Mouse (Mus musculus) lung, embryonic 15.5 days (tissue): ENCODE results near the gene Pccb. TPM values are rescaled to one million over a fixed set of nuclear protein-coding genes. Genes with fewer than 3 reads are reported as not detected.

ENCODE experiments used
- ATAC-seq: fragments of 200-750 bp; cut with Nextera tagmentation; 2 replicates; pipeline ENCODE4 v1.8.0; 2017; ENCODE audit warnings: moderate number of reproducible peaks, borderline replicate concordance; ENCODE audit not compliant: low FRiP score, low TSS enrichment; ENCODE audit errors: extremely low read depth
- H3K27ac ChIP-seq: fragments of 300-500 bp; sonication (generic); 2 replicates; pipeline ENCODE4 v1.5.1; 2015; ENCODE audit warnings: moderate library complexity, mild to moderate bottlenecking, inconsistent platforms
- H3K27me3 ChIP-seq: fragments of 300-500 bp; sonication (generic); 2 replicates; pipeline ENCODE4 v1.6.1; 2015; ENCODE audit warnings: inconsistent platforms
- H3K36me3 ChIP-seq: fragments of 300-500 bp; sonication (generic); 2 replicates; pipeline ENCODE4 v1.6.1; 2015; ENCODE audit warnings: inconsistent platforms
- H3K4me1 ChIP-seq: fragments of 300-500 bp; sonication (generic); 2 replicates; pipeline ENCODE4 v1.6.1; 2015; ENCODE audit warnings: inconsistent platforms
- H3K4me2 ChIP-seq: fragments of 300-500 bp; sonication (generic); 2 replicates; pipeline ENCODE4 v1.6.1; 2015; ENCODE audit warnings: inconsistent platforms, mild to moderate bottlenecking, moderate library complexity
- H3K4me3 ChIP-seq: fragments of 300-500 bp; sonication (generic); 2 replicates; pipeline ENCODE4 v1.5.1; 2015; ENCODE audit warnings: mild to moderate bottlenecking, inconsistent platforms
- H3K9ac ChIP-seq: fragments of 300-500 bp; sonication (generic); 2 replicates; pipeline ENCODE4 v1.6.1; 2015; ENCODE audit warnings: inconsistent platforms
- H3K9me3 ChIP-seq: fragments of 300-500 bp; sonication (generic); 2 replicates; pipeline ENCODE4 v1.6.1; 2016; ENCODE audit warnings: inconsistent platforms
- WGBS: fragments of 180-500 bp; shearing (Covaris S2); methylation state at CpG from one replicate; pipeline ENCODE4 v1.1.7; 2015; 5-methylcytosine and 5-hydroxymethylcytosine counted together
- polyA plus RNA-seq: library from polyadenylated mRNA; unstranded; fragments of >200 nt; fragmentation: Nextera tagmentation; extraction: Ambion mirVana; gene quantifications from 2 replicates; pipeline ENCODE4 v1.2.1, GENCODE M21; 2015

Gene Pccb
- polyA plus RNA-seq, 1 experiment from 2014 or later = 22.7 TPM

GRCm38 (mm10) chr9:101042249-101042648 is 7.6 kb upstream of the Pccb start:
- no peaks in the 10 kb centered on the region for H3K9me3 ChIP-seq
- H3K4me1 ChIP-seq = peaks cover 15% of the 10 kb centered on the region
- 67% methylated on average over 9 of the region's 9 CpGs for WGBS
- no peak for ATAC-seq
- no peak overlapping the region for H3K4me2 ChIP-seq
- no peaks in the 10 kb centered on the region for H3K36me3 ChIP-seq
- H3K4me3 ChIP-seq = no peak overlapping the region
- no peaks in the 10 kb centered on the region for H3K27me3 ChIP-seq
- no peak overlapping the region for H3K27ac ChIP-seq
- H3K9ac ChIP-seq = no peak overlapping the region

- Histone ChIP-seq H3K36me3 (no peaks in the 10 kb centered on the region), H3K4me3 (no peak overlapping the region), H3K4me2 (no peak overlapping the region), H3K9me3 (no peaks in the 10 kb centered on the region), H3K4me1 (peaks cover 15% of the 10 kb centered on the region), H3K9ac (no peak overlapping the region), H3K27me3 (no peaks in the 10 kb centered on the region), H3K27ac (no peak overlapping the region)
- WGBS = 52% methylated on average over 5 of the region's 5 CpGs
- ATAC-seq = no peak
Observed at GRCm38 (mm10) chr9:101041508-101041907, 6.8 kb upstream of the Pccb start.

- Histone ChIP-seq H3K27me3 (no peaks in the 10 kb centered on the region), H3K9ac (no peak overlapping the region), H3K4me3 (no peak overlapping the region), H3K4me1 (peaks cover 13% of the 10 kb centered on the region), H3K27ac (no peak overlapping the region), H3K9me3 (no peaks in the 10 kb centered on the region), H3K36me3 (no peaks in the 10 kb centered on the region), H3K4me2 (no peak overlapping the region)
- no peak for ATAC-seq
- 37% methylated on average over 5 of the region's 5 CpGs for WGBS
Observed at GRCm38 (mm10) chr9:101038634-101039033, 3.9 kb upstream of the Pccb start.

GRCm38 (mm10) chr9:101037396-101037795 is 2.7 kb upstream of the Pccb start:
- Histone ChIP-seq H3K27me3 (no peaks in the 10 kb centered on the region), H3K36me3 (no peaks in the 10 kb centered on the region), H3K27ac (no peak overlapping the region), H3K9ac (no peak overlapping the region), H3K4me3 (no peak overlapping the region), H3K4me2 (peak overlapping the region; percentile 11; the same call in 1 of the 2 replicates), H3K9me3 (no peaks in the 10 kb centered on the region), H3K4me1 (peaks cover 16% of the 10 kb centered on the region)
- ATAC-seq = no peak
- WGBS = 23% methylated on average over 7 of the region's 7 CpGs

- no peak overlapping the region for H3K4me3 ChIP-seq
- 70% methylated on average over 2 of the region's 2 CpGs for WGBS
Observed at GRCm38 (mm10) chr9:101036876-101037275, 2.2 kb upstream of the Pccb start.

GRCm38 (mm10) chr9:101035836-101036596 is 1.3 kb upstream of the Pccb start:
- H3K27ac ChIP-seq = no peak overlapping the region

More at GRCm38 (mm10) chr9:101036876-101037275, 2.2 kb upstream of the Pccb start:
- Histone ChIP-seq H3K4me2 (no peak overlapping the region), H3K27ac (no peak overlapping the region), H3K4me1 (peaks cover 16% of the 10 kb centered on the region), H3K27me3 (no peaks in the 10 kb centered on the region), H3K9ac (no peak overlapping the region), H3K9me3 (no peaks in the 10 kb centered on the region), H3K36me3 (no peaks in the 10 kb centered on the region)
- ATAC-seq = no peak

GRCm38 (mm10) chr9:101033761-101034447 is 794 bp downstream of the Pccb start:
- Histone ChIP-seq H3K27ac (peak overlapping the region; percentile 97), H3K4me2 (peak overlapping the region; percentile 68), H3K27me3 (no peaks in the 10 kb centered on the region), H3K4me3 (peak overlapping the region; percentile 68), H3K4me1 (peaks cover 16% of the 10 kb centered on the region), H3K9ac (peak overlapping the region; percentile 66), H3K9me3 (no peaks in the 10 kb centered on the region), H3K36me3 (peaks cover 4% of the 10 kb centered on the region; the same call in 1 of the 2 replicates)
- WGBS = 3% methylated on average over 14 of the region's 14 CpGs
- ATAC-seq = no peak

More at GRCm38 (mm10) chr9:101035836-101036596, 1.3 kb upstream of the Pccb start:
- H3K4me2 ChIP-seq = no peak overlapping the region
- H3K4me1 ChIP-seq = peaks cover 16% of the 10 kb centered on the region
- H3K9ac ChIP-seq = no peak overlapping the region
- no peaks in the 10 kb centered on the region for H3K9me3 ChIP-seq
- H3K27me3 ChIP-seq = no peaks in the 10 kb centered on the region
- ATAC-seq = no peak
- no peak overlapping the region for H3K4me3 ChIP-seq
- WGBS = 60% methylated on average over 13 of the region's 15 CpGs
- H3K36me3 ChIP-seq = no peaks in the 10 kb centered on the region

GRCm38 (mm10) chr9:101018768-101019167 is 15.9 kb downstream of the Pccb start:
- Histone ChIP-seq H3K4me3 (no peak overlapping the region), H3K27ac (no peak overlapping the region), H3K4me1 (peaks cover 6% of the 10 kb centered on the region), H3K9me3 (no peaks in the 10 kb centered on the region), H3K9ac (no peak overlapping the region), H3K36me3 (0 out of 2 replicates have a peak, but pooled peaks cover 6% of the 10 kb centered on the region), H3K27me3 (no peaks in the 10 kb centered on the region), H3K4me2 (no peak overlapping the region)
- ATAC-seq = no peak
- WGBS = 95% methylated on average over 10 of the region's 10 CpGs

GRCm38 (mm10) chr9:101017734-101018516 is 16.8 kb downstream of the Pccb start:
- H3K36me3 ChIP-seq = 0 out of 2 replicates have a peak, but pooled peaks cover 5% of the 10 kb centered on the region
- no peak overlapping the region for H3K4me2 ChIP-seq
- H3K27me3 ChIP-seq = no peaks in the 10 kb centered on the region
- H3K4me3 ChIP-seq = no peak overlapping the region
- H3K9me3 ChIP-seq = no peaks in the 10 kb centered on the region
- peak overlapping the region; percentile 25; the same call in 1 of the 2 replicates for H3K27ac ChIP-seq
- peaks cover 6% of the 10 kb centered on the region for H3K4me1 ChIP-seq
- WGBS = 37% methylated on average over 15 of the region's 15 CpGs
- 0 out of 2 replicates have a peak, but pooled peaks have one; percentile 49 for ATAC-seq
- H3K9ac ChIP-seq = no peak overlapping the region

- H3K27ac ChIP-seq = no peak overlapping the region
Observed at GRCm38 (mm10) chr9:101015324-101015723, 19.4 kb downstream of the Pccb start.

GRCm38 (mm10) chr9:101012433-101012832 is 22.3 kb downstream of the Pccb start:
- Histone ChIP-seq H3K4me3 (no peak overlapping the region), H3K9ac (no peak overlapping the region), H3K27me3 (no peaks in the 10 kb centered on the region), H3K36me3 (0 out of 2 replicates have a peak, but pooled peaks cover 3% of the 10 kb centered on the region), H3K27ac (no peak overlapping the region), H3K4me2 (no peak overlapping the region), H3K4me1 (peaks cover under 1% of the 10 kb centered on the region; the same call in 1 of the 2 replicates), H3K9me3 (no peaks in the 10 kb centered on the region)
- no peak for ATAC-seq
- 65% methylated on average over 10 of the region's 10 CpGs for WGBS

More at GRCm38 (mm10) chr9:101015324-101015723, 19.4 kb downstream of the Pccb start:
- Histone ChIP-seq H3K9ac (no peak overlapping the region), H3K4me2 (no peak overlapping the region), H3K4me3 (no peak overlapping the region), H3K27me3 (no peaks in the 10 kb centered on the region), H3K36me3 (0 out of 2 replicates have a peak, but pooled peaks cover 3% of the 10 kb centered on the region), H3K4me1 (peaks cover 6% of the 10 kb centered on the region), H3K9me3 (no peaks in the 10 kb centered on the region)
- no peak for ATAC-seq
- 83% methylated on average over 9 of the region's 9 CpGs for WGBS
